Mouse (Mus musculus) monocyte, adult 2 months (primary cell): ENCODE measurements around the gene Gm21119.
A peak's percentile ranks its signal among the peaks of the same experiment; 100 is the strongest.
"Not testable (repeated sequence)": the region's sequence is repeated elsewhere in the genome, so short reads cannot be mapped to it uniquely, and the experiment has no call there.

Experiments used
- DNase-seq, 2 experiments: peaks; one replicate each; pipeline ENCODE4 v3.0.0; 2022; ENCODE audit warnings: low spot score in 2 of 2, low read depth in 1 of 2

Gm21119 gene

DNA sequence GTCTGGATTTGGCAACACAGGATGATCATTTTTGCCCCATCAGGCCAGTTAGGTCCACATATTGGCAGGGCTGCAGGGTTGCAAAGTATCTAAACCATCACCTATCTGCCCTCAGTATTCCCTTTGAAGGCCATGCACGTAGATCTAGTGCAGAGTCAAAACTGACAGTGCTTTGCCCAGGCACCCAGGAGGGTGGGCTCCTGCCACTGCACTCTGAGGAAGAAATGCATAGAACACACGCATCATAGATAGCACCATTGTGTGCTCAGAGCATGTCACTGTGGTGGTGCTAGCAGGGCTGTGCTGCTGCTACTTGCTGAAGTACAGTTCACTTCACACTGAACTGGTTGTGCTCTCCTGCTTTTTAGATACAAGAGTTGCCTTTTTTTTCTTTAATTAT, at the start of gene Gm21119:
Gene Gm21119 (plus strand): TSS at position 301 of the 400 bp plus-strand sequence.
- not testable (repeated sequence) for DNase-seq

DNA sequence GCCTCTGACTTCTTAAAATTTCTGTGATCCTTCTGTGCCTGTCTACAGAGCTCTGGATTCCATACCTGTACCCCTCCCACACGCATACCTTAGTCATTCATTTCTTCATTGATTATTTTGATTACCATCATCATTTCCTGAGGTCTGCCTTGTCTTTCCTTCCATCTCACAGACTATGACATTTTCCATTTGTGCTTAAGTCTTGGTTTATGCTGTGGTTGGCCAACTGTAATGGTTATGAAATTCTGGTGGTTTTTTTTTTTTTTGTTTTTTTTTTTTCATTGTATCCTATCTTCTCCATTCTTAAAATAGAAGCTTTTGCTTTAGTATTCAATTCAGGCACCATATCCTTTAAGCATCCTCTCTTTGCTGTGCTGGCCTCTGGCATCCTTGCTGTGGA, 48.0 kb upstream of the Gm21119 start:
- not testable (repeated sequence) for DNase-seq

DNA sequence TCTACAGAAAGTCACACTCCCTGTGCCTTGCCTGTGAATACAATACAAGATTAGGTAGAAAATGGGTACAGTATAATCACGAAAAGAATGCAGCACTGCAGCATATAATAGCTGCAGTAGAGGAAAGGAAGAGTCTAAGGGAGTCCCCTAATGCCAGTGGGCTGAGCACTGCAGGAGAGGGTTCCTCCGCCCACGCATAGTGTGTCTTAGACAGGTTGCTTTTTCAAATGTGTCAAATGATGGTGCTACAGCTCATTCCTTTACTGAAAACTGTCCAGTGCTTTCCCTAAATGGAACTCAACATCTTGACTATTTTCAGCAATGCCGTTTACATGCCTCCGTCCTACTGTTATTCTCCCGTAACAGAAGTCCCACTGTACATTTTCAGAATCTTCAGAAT, 33.6 kb upstream of the Gm21119 start:
- not testable (repeated sequence) for DNase-seq

DNA sequence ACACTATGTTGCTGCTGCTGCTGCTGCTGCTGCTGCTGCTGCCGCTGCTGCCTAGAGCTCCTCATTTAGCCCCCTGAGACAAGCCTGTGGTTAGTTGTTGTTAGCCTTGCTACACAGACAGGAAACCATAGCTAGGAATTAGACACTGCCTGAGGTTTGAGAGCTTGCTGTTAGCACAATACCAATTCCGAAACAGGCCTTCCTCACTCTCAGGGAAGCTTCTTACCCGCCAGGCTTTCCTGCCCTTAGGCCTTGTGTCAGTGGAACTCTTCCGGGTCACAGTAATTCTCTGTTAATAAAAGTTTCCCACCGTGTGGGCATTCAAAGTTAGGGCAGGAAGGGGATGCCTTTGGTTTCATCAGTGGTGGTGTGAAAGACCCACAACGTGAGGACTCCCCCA, 31.9 kb upstream of the Gm21119 start:
- DNase-seq: not testable (repeated sequence)

DNA sequence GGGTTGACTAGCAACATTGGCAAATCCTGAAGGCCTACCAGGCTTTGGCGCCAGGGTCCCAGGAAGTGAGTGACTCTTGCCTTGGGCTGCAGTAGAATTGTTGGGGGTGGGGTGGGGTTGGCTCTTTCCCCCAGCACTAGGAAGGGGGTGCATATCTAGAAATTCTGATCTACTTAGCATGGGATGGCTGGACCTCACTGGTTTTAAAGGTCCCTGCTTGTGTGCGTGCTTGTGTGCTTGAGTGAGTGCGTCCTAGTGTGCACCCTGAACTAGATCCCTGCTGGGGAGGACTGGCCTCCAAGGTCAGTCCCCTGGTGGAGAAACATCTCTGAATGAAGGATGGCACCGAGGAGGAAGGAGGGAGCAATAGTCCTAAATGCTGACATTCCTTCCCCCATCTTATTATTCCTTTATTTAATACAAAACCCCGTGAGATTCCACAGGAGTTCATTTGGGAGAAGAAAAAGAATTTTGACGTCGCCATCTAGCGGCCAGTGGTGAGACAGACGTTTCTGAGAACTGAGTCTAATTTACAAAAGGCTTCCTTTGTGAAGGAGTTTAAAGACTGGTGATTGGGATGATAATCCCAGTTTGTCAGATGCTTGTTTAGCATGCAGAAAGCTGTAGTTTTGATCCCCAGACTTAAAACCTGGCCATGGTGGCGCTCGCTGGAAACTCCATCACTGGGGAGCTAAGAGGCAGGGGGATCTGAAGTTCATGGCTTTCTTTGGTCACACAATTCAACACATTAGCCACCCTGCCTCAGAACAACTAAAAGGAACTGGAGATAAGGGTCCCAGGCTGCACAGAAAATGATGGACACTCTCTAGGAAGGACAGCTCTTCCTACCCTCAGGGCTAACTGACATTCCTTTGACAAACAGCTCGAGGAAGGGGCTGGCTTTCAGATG, 26.2 kb upstream of the Gm21119 start:
- DNase-seq: not testable (repeated sequence)

DNA sequence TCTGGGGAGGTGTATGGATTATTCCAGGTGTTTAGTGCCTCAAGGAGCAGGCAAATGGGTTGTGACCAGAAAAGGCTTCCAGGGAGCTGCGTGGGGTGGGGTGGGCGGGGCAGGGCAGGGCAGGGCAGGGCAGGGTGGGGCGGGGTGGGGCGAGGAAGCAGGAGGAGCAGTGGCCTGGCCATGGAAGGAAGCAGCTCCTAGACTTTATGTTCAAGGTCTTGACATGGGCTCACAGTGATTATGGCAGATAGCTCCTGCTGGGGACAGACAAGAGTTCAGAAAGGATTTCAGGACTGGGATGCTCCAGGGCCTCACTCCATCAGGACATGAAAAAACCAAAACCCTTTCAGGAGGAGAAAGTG, 25.6 kb upstream of the Gm21119 start:
- DNase-seq: peak in 1 of 2 experiments; percentile 19

DNA sequence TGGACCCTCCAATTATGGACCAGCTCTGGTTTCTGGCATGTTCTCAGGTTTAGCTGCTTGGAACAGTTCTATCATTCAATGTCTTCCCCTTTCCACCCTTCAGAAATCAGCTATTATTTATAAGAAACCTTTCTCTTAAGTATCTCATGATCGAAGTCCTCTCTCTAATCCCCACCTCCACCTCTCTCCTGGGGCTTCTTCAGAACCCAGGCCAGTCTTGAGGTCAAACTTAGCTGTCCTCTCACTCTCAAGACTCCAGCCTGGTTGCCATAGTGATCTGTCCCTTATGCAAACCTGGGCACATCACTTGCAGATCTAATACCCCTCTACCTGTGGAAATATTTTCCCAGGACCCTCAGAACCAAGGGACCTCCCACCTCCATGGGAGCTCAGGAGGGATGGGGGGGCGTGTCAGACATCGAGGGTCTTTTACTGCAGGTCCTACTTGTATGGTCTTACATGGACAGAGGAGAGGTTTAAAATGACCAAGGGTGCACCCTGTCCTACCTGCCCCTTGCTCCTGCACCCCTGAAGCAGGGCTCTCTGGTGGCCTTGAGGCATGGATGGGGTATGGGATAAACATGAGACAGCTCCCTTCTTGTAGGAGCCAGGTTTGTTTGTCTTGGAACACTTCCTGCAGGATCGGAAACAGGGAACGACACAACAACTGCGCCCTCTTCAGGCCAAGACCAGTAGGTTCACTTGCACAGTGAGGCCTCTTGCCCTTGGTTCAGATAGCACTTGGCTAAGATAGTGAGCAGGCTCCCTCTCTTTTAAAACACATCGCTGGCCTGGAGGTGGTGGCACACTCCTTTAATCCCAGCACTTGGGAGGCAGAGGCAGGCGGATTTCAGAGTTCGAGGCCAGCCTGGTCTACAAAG, 24.4 kb upstream of the Gm21119 start:
- peak in 1 of 2 experiments; percentile 34 for DNase-seq

DNA sequence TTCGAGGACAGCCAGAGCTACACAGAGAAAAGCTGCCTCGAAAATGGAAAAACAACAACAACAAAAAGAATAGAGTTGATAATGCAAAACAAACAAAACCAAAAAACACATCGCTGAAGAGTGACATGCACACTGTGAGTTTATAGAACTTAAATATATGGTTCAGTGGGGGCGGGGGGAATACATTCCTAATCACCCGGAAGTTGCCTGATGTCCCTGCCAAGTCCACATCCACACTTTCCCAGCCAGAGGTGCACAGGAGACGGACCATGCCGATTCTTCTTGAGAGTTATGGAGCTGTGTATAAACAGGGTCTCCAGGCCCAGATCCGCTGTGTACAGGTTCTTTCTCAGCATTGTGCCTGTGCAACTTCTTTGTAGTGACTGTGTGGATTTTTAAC, 23.7 kb upstream of the Gm21119 start:
- DNase-seq: not testable (repeated sequence)

DNA sequence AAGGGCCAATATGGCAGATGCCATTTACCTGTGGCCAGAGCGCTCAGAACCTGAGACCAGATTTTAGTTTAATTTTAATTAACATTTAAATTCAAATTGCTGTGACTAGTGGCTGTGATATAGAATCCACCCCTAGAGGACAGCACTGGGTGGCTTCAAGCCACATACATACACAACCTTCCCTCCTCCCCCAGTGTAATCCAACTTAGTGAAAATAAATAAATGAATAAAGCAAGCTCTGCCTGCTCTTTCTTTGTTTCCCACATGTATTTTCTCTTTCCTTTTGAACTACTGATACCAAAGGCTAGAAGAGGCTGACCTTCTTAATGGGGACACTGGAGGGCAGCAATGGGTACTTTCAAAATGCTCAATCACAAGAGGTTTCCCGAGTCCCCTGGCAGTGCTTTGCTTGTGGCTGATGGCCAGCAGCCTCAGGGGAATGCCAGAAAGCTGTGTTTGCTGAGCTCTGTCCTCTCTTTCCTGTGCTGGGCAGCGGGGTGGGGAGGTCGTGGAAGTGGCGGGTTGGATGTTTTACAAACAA, 21.9 kb upstream of the Gm21119 start:
- DNase-seq: not testable (repeated sequence)

DNA sequence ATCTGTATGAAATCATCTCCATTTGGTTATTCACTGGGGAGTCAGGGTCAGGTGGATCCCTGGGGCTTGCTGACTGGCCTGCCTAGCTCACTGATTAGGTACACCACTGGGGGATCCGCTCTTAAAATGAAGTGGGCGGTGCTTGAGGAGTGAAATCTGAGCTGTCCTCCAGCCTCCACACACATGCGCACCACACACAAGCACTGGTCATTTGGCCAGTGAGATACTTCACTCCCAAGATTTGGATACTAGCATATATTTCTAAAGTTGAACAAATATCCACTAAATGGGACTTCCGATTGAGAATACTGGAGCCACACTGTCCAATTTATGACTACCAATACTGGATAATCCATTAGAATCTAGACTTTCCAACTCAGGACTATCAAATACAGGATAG, 20.9 kb upstream of the Gm21119 start:
- DNase-seq: peak in 1 of 2 experiments; percentile 59

DNA sequence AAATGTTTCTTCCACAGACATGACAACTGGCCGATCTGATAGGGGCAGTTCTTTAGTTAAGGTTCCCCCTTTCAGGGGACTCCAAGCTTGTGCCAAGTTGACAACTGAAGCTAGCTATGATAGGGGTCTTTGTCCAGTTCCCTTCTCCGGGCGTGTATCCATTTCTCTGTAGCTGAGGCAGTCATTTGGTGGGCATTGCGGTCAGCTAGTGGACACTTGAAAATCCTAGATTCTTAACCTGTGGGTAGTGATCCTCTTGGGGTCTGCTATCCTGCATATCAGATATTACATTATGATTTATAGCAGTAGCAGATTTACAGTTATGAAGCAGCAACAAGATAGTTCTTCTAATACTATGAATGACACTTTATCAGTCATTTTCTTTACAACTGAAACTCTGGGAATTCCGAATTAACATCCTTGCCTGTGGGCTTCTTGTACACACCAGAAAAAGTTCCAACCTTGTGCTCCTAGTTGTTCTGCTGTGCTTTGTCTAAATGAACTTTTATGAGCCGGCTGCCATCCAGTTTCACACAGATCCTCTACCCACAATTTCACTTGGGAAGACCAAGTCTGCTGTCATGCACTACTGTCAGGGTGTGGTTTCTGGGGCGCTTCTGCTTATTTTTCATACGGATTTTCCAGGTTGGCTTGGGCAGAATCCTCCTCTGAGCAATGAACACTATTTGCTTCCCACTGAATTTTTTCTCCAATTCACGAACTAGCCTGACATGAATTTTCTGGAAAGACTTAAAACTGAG, 18.5 kb upstream of the Gm21119 start:
- not testable (repeated sequence) for DNase-seq

DNA sequence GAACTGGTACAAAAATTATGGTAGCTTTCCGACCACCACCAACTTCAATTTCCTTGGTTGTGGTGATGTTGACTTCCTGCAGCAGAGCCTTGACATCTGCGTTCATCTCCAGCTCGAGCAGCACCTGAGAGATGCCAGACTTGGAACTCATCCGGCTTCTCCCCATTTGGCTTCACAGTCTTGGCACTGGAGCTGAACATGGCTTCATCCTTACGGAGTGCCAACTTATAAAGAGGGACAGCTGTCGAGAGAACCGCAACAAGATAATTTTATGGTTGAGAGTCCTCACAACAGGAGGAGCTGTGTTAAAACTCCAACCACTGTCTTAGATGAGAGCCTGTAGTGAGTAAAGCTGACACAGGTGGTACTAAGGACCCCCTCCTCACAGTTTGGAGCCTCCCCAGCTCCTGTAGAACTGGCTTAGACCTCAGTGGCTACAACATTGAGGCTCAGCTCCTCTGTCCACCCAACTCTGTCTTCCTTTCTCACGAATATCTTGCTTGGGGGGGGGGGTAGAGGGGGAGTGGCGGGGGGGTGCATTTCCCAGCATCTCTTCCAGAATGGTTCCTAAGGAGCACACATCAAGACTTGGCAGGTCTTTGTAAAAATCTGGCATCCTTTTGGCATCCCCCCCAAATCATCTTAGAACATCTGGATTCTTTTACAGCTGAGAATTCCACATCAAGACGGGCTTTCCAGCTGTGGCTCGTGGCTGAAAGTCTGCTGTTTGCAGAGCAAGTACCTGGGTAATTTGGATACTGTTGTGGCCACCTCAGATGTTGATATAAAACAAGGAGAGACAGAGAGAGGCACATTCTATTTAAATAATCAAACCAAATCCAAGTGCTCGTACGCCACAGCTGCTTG, 17.6 kb upstream of the Gm21119 start:
- peak in 1 of 2 experiments; percentile 56 for DNase-seq

DNA sequence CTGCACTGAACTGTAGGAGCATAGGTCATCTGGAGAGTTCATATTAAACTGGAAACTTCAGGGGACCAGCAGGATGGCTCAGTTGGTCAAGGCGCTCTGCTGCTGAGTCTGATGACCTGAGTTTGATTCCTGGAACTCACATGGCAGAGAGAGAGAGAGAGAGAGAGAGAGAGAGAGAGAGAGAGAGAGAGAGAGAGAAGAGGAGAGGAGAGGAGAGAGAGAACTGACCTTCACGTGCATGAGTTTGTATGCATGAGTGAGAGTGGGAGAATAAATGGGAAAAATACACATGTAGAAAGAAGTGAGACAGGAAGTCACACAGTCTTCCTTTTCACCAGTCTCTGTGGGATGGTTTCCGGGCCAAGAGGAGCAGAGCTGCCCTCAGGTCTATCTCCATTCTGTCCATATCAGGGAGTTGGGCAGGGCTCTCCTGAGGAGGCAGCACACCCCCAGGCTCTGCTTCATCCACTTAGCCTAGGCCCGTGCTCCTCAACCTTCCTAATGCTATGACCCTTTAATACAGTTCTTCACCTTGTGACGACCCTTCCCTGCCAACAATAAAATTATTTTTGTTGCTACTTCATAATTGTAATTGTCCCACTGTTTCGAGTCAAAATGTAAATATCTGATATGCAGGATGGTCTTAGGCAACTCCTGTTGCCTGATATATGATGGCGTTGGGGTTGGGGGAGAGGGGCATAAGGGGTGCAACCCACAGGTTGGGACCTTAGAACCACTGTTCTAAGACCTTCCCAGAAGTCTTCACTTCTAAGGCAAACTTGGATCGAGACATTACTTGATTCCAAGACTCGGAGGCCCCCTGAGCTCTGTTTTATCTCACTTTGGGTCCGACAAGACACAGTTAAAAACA, 16.2 kb upstream of the Gm21119 start:
- not testable (repeated sequence) for DNase-seq

DNA sequence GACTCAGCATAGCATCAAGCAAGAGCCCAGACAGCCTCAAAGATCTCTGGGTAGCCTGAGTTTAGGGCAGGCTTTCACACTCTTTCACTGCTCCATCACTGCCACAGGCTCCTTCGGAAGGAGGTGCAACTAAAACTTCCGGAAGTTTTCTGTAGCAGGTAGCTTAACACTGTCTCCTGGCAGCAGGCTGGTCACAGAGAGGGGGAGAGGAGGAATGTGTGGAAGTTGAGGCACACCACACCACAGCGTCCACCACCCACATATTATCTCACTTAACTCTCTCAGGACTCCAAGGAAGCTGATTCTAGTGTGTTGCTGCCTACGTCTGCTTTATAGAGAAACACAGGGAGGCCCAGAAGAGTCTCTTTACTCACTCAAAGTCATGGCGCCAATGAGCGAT, 15.4 kb upstream of the Gm21119 start:
- not testable (repeated sequence) for DNase-seq

DNA sequence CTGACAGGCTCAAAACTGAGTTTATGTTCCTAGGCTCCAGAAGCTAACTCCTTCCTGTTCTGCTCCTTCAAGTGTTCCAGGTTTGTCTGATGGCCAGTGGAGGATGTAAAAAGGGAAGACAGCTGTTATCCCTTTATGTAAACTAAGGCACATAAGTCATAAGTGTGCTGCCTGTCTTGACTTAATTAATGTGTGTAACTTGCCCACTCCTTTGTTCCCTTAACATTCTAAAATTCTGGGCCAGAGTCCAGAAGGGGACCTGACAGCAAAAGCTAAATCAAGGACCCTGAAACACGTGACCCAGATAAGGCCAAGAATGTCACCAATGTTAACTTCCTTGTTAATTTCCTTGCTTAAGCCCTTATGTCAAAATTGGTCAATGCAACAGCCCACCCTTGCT, 3.9 kb upstream of the Gm21119 start:
- peak in 1 of 2 experiments; percentile 7 for DNase-seq

DNA sequence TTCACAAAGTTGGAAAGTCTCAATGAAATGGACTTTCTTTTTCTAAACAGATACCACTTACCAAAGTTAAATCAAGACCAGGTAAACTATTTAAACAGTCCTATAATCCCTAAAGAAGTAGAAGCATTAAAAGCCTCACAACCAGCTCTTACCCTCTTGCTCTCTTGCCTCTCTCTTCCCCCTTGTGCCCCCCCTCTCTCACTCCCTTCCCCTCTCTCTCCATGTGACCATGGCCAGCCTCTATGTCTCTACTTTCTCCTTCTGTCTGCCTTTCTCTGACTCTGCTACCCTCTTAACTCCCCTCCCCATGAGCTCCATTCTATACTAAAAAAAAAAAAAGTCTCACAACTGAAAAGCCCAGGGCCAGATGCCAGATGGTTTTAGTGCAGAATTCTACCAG, 2.0 kb upstream of the Gm21119 start:
- DNase-seq: not testable (repeated sequence)

DNA sequence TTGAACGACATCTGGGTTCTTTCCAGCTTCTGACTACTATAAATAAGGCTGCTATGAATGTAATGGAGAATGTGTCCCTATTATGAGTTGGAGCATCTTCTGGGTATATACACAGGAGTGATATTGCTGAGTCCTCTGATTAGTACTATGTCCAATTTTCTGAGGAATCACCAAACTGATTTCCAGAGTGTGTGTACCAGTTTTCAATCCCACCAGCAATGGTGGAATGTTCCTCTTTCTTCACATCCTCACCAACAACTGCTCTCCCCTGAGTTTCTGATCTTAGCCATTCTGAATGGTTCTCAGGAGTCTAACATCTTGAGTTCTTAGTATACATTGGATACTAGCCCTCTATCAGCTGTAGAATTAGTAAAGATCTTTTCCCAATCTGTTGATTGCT, 16.0 kb downstream of the Gm21119 start:
- DNase-seq: not testable (repeated sequence)

DNA sequence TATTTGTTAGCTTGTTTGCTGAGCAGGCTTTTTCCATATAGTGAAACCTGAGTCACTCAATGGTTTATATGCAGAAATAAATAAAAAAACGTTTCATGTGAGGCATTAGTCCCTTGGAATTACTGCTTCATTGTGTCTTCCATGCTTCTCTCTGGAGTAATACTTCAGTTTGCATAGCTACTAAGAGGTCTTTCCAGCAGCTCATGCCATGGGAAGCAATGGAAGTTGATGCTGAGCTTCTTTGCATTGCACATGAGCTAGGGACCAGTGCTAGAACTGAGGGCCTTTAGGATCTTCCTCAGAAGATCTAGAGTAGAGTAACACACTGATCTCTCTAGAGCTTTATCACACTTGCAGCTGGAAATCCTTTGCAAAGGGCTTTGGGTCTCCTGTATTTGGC, 23.2 kb downstream of the Gm21119 start:
- peak in 1 of 2 experiments; percentile 1 for DNase-seq

DNA sequence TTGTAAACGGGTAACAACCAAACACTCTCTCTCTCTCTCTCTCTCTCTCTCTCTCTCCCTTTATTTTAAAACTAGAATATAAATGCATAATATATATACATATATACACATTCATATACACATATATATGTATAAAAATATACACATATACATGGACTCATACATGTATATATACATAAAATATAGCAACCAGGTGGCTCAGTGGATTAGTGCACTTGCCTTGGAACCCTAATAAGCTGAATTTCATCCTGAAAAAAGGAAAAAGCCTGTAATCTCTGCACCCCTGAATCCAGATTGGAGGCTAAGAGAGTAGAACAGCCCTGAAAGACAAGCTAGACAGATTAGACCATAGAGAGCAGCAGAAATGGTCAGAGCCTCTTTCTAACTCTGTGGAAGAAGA, 28.8 kb downstream of the Gm21119 start:
- DNase-seq: not testable (repeated sequence)
